Mouse (Mus musculus) spleen, postnatal 36 days (tissue): Measurements from ENCODE around the gene Cpne9.
"Not testable (repeated sequence)": the region's sequence is repeated elsewhere in the genome, so short reads cannot be mapped to it uniquely, and the experiment has no call there.

Experiments
- DNase-seq, 2 experiments: peaks; one replicate each; pipeline ENCODE4 v3.0.0; 2022; ENCODE audit warnings: low spot score in 2 of 2, mixed read lengths in 1 of 2

The Cpne9 gene

DNA sequence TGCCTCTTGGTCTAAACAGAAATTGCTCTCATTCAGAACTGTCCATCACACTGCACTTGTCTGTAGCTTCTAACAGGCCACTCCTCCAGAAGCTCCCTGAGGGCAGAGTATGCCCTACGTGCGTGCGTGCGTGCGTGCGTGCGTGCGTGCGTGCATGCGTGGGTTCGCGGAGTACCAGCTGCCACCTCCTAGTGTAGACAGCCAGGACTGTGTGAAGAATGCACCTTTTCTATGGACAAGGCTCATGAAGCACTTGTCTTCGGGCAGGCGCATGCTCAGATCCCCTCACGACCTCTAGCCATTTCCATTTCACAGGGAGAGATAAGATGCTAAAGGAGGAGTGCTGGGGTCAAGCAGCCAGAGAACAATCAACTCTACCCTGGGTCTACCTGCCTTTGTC, 7.2 kb downstream of the Cpne9 start:
- no peak for DNase-seq

DNA sequence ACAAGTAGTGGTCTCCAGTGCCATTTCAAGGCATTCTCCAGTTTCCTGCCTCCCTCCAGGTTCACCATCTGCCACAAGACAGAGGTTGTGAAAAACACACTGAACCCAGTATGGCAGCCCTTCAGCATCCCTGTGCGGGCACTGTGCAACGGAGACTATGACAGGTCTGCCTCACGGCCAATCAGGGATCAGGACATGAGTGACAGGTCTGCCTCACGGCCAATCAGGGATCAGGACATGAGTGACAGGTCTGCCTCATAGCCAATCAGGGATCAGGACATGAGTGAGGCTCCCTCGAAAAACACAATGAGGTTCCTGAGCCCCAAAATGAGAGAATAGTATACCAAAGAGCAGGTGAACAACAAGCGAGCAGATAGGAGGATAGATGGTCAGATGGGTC, 8.2 kb downstream of the Cpne9 start:
- no peak for DNase-seq

DNA sequence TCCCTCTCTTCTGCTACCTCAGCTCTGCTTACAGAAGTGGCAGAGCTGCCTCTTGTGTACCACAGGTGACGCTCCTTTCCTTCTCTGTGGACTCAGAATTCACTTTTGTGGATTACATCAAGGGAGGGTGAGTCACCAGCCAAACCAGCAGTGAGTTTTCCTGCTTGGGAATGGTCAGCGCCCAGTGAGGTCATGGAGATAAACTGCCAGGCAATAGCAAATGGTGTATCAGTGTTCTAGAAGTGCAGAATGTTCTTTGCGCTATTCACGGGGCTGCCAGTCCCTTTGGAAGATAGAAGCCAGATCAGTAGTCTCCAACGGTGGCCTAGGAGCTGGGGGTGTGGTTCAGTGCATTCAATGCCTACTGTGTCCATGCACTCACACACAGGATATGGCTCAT, 10.8 kb downstream of the Cpne9 start:
- no peak for DNase-seq

DNA sequence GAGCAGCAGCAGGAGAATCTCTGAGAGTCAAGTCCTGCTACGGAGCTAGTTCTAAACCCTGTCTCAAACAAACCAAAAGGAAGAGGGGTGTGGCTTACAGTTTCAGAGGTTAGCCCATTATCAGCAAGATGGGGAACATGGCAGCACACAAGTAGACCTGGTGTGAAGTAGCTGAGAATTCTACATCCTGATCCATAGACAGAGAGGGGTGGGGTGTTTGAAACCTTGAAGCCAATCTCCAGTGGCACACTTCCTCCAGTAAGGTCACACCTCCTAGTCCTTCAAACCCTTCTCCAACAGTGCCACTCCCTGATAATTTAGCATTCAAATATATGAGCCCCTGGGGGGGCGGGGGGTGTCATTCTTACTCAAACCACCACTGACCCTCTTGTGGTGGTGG, 13.9 kb downstream of the Cpne9 start:
- DNase-seq, result no peak

DNA sequence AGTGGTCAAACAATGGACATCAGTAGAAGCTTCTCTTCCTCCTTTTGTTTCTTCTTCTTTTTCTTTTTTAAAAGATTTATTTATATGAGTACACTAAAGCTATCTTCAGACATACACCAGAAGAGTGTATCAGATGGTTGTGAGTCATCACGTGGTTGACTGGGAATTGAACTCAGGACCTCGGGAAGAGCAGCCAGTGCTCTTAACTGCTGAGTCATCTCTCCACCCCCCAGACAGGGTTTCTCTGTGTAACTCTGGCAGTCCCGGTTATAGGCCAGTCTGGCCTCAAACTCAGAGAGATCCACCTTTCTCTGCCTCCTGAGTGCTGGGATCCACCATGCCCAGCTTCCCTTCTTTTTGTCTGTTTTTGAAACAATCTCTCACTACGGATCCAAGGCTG, 14.5 kb downstream of the Cpne9 start:
- DNase-seq, result no peak

DNA sequence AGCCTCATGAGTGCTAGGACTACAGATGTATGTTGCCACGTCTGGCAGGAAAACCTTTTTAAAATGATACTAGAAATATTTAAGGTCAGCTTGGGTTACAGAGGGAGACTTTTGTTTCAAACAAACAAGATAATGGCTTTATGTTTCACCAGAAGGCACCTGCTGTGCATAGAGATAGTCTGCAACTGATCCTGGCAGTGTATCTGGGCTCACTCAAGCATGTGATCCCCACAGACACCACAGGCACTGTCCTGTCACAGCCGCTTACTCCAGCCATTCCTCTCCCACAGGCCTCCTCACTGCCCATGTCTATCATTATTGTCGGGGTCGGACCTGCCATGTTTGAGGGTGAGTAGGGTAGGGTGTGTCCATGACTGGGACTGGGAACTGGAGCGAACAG, 19.2 kb downstream of the Cpne9 start:
- DNase-seq, result no peak

DNA sequence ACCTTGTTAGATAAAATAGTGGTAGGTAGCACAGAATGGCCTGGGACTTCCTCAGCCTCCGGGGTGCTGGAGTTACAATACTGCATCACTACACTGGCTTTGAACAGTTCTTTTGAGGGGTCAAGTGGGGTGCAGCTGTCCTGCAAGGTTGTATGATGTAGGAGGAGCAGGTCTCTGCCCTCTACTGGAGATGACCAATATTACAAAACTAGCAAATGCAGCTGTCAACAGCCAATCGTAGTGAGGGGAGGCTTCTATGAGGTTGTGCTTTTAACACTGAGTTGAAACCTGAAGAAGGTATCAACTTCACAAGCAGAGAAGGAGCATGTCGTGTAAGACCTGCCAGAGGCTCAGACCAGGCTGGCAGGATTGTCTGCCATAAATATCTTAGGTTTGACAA, 20.2 kb downstream of the Cpne9 start:
- DNase-seq, result peak; percentile 17 to 34

DNA sequence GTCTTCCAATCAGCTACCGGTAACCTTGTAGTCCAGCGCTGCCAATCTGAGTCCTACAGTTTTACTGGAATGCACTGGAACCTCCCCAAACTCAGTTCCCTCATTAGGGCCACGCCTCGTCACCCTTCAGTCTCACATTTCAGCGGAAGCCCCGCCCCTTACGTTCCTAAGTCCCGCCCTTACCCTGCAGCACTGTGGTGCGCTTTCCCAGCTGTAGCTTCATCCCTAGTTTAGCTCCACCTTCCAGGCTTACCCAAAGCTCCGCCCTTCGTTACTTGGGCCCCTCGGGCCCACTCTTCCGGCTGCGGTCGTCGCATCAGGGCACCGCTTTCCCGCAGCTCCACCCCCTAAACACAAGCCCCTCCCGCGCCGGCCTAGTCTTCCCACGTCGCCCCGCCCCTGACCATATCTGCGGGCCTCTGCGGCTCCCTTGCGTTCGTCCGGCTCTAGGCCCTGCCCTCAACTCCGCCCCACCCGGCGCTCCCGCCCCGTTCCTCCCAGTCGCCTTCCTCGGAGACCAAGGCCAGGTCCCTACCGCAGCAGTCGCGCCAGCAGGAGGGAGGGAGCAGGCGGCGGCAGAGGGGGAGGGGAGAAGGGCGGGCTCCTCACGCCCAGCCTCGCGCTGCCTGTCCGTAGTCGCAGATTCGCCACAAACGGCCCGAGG, 24.3 kb downstream of the Cpne9 start:
- DNase-seq, result peak; percentile 100

DNA sequence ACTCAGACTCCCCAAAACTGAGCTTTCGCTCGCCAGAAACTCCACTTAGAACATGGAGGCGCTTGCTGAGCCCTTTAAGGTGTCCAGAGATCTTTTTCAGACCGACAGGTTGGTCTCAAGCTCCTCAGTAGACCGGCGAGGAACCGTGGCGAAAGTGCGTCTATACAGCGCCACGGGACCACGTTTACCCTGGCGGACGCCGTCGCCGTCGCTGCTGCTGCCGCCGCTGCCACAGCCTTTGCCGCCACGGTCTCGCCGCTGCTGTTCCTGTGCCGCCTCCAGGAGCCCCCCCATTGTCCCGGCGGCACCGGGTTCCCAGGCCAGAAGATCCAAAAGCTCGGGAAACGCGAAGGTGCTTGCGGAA, 24.9 kb downstream of the Cpne9 start, which contains the start of gene Brpf1:
Gene Brpf1, plus strand, starts transcription at position 152 of the 364 bp plus-strand sequence.
- DNase-seq, result no peak

DNA sequence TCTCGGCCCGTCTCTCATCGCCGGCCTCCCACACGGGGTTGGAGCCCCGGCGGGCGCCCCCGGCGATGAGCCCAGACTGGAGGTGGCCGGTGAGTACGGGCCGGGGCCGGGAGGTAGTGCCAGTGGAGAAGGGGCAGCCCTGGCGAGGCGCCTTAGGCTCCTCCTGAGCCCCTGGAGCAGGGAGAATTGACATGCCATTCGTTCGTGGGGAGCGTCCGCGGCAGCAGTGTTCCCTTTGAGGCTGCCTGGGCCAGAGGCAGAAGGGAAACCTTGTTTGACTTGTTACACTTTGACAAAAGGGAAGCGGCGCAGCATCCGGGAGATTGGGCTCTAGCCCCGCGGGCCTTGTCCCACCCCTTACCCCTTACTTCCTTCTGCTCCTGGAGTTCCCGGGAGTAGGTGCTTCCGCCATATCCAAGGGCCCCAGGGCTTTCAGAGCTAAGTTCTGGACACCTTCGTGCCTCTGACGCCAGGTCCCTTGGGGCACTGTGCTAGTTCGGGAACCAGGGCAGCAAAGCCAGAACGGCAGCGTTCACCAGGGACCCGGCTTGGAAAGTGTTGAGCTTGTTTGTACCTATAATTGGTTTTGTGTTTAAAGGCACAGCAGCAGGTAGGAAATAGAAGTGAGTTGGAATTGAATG, 25.5 kb downstream of the Cpne9 start:
- DNase-seq, result peak; percentile 51 to 65

DNA sequence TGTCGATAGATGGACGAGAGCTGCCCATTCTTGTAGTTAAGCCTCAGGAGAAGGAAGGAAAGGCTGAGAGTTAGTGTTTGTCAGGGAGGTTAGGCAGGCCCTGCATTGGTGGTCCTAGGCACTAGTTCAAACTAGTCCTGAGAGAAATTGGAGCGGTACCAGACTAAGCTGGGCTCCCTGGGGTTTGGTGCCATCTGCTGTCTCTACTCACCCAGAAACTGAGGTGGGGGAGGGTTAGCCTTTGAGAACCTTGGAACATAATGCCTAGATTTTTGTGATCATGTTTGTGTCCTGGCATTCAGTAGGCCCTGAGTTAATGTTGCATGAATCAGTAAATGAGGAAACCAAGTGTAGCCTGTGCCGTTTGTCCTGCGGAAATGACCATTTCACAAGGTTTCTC, 26.0 kb downstream of the Cpne9 start:
- peak; percentile 31 to 46 for DNase-seq

DNA sequence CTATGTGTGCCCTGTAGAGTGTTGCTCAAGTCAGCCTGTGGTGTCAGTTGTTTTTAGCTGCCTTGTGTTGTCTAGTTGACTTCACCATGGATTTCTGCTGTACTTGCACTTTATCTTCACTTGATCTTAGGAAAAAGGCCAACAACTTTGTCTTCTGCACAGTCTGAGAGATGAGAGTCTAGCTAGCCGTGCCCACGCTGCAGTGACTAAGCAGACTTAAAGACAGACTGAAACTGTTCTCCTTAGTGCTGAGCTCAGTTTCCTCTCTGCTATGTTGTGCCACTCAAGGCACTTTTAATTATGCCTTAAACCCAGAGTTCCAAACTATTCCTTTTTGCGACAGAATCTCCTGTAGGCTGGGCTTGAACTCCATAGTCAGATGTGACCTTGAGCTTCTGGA, 33.9 kb downstream of the Cpne9 start:
- no peak for DNase-seq

DNA sequence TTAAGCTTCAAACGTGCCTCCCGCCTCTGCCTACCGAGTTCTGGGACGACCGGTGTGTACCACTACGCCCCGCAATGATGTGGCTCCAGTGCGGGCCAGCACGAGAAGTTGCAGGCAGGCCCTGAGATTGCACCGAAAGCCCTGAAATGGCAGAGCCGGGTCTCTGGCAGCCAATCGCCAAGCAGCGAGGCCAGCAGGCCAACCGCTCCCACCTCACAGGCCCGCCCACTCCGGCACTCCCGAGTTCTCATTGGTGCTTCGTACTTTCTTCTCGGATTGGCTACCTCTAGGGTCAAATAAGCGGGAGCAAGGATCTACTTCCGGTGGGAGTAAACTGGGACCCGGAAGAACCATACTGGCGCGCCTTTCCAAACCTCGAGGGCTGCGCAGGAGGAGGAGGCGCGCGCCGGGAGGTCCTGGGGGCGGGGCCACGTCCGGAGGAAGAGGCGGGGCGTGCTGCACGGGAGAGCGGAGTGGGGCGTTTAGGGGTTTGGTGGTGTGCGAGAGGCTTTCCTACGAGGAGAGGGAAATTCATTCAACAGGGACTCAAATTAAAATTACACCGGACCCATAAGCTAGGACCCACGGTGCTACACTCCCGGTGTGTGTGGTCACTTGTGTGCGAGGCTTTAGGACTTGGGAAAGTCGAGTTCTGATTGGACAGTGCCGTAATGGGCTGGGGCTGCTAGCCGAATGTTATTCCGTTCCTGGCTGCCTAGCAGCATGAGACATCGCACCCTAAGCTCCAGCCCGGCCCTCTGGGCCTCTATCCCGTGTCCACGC, 44.6 kb downstream of the Cpne9 start, which contains the start of gene Ogg1:
Gene Ogg1, plus strand, starts transcription at position 440 of the 783 bp plus-strand sequence.
- DNase-seq, result peak; percentile 99

DNA sequence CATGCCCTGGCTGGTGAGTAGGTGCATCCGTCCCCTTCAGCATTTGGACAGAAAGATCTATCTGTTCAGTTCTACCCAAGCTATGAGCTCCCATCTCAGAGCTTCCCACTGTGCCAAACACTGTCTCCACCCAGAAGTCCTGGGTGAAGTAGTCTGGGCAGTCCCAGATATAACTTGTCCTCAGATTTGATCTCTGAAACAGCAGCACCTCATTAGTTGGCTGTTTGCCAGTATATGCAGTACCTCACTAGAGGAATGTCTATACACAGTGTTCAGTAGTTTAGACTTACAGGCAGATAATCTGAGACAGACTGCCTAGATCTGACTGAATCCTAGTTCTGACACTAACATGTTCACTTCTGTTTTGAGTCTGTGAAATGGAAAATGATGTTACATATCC, 47.3 kb downstream of the Cpne9 start:
- DNase-seq, result no peak

DNA sequence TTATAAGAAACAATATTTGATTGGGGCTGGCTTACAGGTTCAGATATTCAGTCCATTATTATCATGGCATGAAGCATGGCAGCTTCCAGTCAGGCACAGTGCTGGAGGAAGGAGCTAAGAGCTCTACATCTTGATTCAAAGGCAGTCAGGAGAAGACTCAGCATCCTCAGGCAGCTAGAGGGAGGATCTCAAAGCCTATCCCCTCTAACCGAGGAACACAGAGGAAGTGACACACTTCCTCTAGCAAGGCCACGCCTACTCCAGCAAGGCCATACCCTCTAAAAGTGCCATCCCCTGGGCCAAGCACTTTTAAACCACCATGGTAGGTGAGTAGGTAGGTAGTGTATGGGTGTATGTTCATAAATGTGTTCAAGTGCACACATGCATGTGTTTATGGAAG, 48.4 kb downstream of the Cpne9 start:
- peak; percentile 65 to 66 for DNase-seq

DNA sequence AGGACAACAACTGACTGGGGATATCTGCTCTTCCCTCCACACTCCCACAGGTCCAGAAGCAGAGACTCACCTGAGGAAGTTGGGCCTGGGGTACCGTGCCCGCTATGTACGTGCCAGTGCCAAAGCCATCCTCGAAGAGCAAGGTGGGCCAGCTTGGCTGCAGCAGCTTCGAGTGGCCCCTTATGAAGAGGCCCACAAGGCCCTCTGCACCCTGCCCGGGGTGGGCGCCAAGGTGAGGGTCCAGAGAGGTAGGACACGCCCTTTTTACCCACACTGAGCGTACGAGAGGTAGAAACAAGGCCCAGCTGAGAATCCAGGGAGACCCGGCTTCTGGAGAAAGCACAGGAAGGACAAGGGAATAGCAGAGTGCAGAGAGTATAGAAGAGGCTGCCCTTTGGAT, 49.6 kb downstream of the Cpne9 start:
- DNase-seq, result no peak

DNA sequence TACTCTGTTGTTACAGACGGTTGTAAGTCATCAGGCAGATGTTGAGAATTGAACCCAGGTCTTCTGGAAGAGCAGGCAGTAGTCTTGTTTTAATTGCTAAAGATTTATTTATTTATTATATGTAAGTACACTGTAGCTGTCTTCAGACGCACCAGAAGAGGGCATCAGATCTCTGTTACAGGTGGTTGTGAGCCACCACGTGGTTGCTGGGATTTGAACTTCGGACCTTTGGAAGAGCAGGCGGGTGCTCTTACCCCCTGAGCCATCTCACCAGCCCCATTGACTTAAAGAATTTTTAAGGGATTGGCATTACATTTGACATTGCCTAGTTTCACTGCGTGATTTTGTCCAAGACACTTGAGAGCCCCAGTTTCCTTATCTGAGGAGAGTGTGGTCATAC, 50.6 kb downstream of the Cpne9 start:
- DNase-seq, result not testable (repeated sequence)

DNA sequence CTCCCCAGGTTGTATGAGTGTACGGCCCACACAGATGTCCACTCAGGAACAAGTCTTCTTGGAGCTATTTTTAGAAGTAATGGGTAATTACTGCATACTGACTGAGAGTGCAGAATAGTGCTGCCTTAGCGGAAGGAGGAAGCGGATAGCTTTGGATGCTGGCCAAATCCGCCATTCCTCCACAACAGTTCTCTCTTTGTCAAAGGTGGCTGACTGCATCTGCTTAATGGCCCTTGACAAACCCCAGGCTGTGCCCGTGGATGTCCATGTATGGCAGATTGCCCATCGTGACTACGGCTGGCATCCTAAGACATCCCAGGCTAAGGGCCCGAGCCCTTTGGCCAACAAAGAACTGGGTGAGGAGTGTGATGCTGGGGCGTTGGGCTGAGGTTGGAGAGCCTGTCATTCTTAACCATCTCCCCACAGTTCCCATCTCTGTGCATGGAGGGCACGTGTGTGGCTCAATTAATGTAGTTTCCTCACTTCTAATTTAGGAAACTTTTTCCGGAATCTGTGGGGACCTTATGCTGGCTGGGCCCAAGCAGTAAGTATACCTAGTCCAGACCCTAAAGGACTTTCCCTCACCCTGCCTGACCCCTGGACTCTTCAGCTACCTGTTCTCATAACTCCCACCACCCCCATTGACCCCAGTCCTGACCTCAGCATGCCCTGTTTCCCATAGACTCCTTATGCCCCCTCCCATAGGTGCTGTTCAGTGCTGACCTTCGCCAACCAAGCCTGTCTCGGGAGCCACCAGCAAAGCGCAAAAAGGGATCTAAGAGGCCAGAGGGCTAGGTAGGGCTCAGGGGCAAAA, 51.2 kb downstream of the Cpne9 start:
- DNase-seq, result no peak

DNA sequence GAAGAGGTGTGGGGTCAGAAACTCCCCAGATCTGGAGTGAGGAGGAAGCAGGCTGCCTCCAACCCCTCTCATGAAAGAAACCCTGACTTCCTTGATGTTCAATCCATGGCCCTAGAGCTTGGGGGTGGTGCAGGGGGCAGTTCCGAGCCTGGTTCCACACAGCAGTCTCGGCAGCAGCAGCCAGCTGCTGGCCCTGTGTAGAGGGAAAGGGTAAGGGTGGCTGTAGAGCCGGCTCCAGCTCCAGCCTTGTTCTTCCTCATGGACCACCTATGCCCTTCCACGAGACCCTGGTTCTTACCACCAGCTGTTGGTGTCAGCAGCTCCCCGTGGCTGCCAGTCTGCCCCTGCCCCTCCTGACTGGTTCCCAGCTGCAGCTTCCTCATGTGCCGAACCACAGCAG, 52.1 kb downstream of the Cpne9 start:
- DNase-seq, result no peak

DNA sequence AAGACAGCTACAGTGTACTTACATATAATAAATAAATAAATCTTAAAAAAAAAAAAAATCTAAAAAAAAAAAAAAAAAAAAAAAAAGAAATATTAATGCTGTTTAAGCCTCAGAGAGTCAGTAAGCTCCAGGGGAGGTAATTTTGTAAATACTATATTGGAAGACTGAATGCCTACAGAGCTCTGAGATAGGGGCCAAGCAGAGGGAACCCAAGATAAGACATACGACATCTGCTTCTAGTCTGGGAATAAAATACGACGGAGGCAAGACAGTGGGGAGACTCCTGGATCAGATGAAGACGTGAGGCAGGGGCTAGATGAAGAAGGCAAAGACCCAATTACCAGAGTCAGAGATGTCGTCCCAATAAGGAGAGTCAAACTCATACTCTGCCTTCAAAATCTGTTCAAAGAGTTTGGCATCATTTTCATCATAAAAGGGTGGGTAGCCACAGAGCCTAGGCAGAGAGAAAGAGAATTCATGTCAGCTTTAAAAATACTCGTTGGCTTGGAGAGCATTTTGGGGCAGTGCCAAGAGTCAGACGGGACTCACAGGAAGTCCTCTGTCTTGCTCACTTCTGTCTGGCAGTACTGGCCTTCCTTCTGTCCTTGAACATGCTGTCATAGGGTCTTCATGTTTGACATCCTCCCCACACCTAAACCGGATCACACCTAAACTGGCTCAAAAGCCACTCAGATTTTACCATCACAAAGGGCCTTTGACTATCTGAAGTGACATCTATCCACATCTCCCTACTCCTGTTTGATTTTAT, 54.9 kb downstream of the Cpne9 start:
- no peak for DNase-seq

DNA sequence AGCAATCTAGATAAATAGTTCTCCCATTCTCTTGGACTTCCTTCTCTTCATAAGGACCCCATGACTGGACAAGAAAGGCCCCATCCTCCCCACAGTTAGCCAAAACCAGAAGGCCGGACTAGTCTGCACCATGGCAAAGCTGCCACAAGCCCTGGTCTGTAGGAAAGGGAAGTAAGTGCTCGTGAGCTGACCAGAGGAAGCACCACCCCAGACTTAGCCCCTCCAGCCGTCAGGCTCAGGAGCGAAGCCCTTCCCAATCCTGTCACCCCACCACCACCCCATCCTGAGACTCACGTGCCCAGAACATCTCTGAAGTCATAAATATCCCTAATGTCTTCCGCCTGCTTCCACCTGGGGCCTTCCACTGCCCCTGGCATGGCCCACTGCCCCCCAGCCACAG, 59.5 kb downstream of the Cpne9 start:
- DNase-seq, result no peak
